Mouse (Mus musculus) erythroblast, embryonic 14.5 days (primary cell): ENCODE data around the gene Unc45a. TPM values are rescaled to one million over a fixed set of nuclear protein-coding genes. Genes with fewer than 3 reads are reported as not detected.

Experiments
- H3K27me3 ChIP-seq: 2 replicates; pipeline ENCODE4 v1.6.1; 2012; ENCODE audit warnings: inconsistent platforms; ENCODE audit not compliant: control insufficient read depth
- H3K36me3 ChIP-seq: 2 replicates; pipeline ENCODE4 v1.6.1; 2012; ENCODE audit warnings: mild to moderate bottlenecking, inconsistent platforms; ENCODE audit not compliant: control insufficient read depth
- H3K4me1 ChIP-seq: 2 replicates; pipeline ENCODE4 v1.6.1; 2012; ENCODE audit warnings: inconsistent platforms; ENCODE audit not compliant: control insufficient read depth
- H3K4me3 ChIP-seq: replicated peaks from 2 replicates; pipeline ENCODE3; 2012; ENCODE audit warnings: moderate library complexity, mild to moderate bottlenecking, inconsistent platforms
- H3K9me3 ChIP-seq: 2 replicates; pipeline ENCODE4 v1.6.1; 2012; ENCODE audit warnings: low read length, inconsistent platforms, mixed read lengths; ENCODE audit not compliant: control insufficient read depth
- GATA1 ChIP-seq: IDR thresholded peaks from 2 replicates; pipeline ENCODE4 v1.6.1; 2012; ENCODE audit warnings: low read length, inconsistent platforms, mixed read lengths
- TAL1 ChIP-seq: IDR thresholded peaks from 3 replicates; pipeline ENCODE4 v1.6.1; 2012; ENCODE audit warnings: low read length, inconsistent platforms, mixed read lengths
- polyA plus RNA-seq: library from polyadenylated mRNA; stranded (reverse); fragments of >175 nt; gene quantifications from 2 replicates; pipeline ENCODE4 v1.2.3, GENCODE M21; 2012

Gene Unc45a
- polyA plus RNA-seq, 1 experiment: 2.7 TPM

GRCm38 (mm10) chr7:80324043-80324815, 16.6 kb downstream of the Unc45a start, which contains the start of gene Rccd1:
Rccd1 (minus strand) TSS chr7:80324454.
- no peaks in the 10 kb centered on the region for H3K27me3 ChIP-seq
- H3K36me3 ChIP-seq: peaks cover 61% of the 10 kb centered on the region
- H3K4me3 ChIP-seq: peak within 1 kb of the TSS; percentile 69
- H3K4me1 ChIP-seq: peaks cover 30% of the 10 kb centered on the region
- no peaks in the 10 kb centered on the region for H3K9me3 ChIP-seq
- TF ChIP-seq TAL1 (no peak), GATA1 (no peak)

GRCm38 (mm10) chr7:80323336-80323735, 17.5 kb downstream of the Unc45a start:
- no peaks in the 10 kb centered on the region for H3K9me3 ChIP-seq
- no peak for TF ChIP-seq GATA1
- TF ChIP-seq TAL1: no peak
- peak overlapping the region; percentile 69 for H3K4me3 ChIP-seq
- H3K27me3 ChIP-seq: no peaks in the 10 kb centered on the region
- peaks cover 63% of the 10 kb centered on the region for H3K36me3 ChIP-seq
- peaks cover 30% of the 10 kb centered on the region for H3K4me1 ChIP-seq

GRCm38 (mm10) chr7:80319846-80320496, 20.8 kb downstream of the Unc45a start:
- Histone ChIP-seq H3K27me3 (no peaks in the 10 kb centered on the region), H3K4me1 (peaks cover 22% of the 10 kb centered on the region), H3K9me3 (no peaks in the 10 kb centered on the region), H3K36me3 (peaks cover 58% of the 10 kb centered on the region), H3K4me3 (no peak overlapping the region)
- TF ChIP-seq GATA1: no peak
- TF ChIP-seq TAL1: no peak

DNA sequence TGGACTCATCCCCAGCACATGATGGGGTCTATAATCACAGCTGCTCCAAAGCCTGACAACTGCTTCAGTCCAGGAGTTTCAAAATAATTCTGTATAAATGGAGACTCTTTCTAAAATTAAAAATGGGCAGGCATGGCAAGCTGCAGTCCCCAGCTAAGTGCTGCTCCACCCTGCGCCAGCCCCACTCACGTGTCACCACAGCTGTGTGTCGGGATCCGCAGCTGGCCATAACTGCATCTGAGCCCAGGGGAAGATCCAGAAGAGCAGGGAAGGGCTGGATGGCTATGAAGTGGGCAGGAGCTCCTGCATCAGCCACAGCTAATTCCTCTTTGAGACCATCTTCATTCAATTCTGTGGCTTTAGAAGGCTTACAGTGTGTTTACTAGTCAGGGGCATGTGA, 22.1 kb downstream of the Unc45a start:
- no peaks in the 10 kb centered on the region for H3K27me3 ChIP-seq
- H3K9me3 ChIP-seq: no peaks in the 10 kb centered on the region
- H3K4me3 ChIP-seq: no peak overlapping the region
- H3K36me3 ChIP-seq: peaks cover 70% of the 10 kb centered on the region
- peaks cover 16% of the 10 kb centered on the region for H3K4me1 ChIP-seq
- TF ChIP-seq GATA1: no peak
- TF ChIP-seq TAL1: no peak

DNA sequence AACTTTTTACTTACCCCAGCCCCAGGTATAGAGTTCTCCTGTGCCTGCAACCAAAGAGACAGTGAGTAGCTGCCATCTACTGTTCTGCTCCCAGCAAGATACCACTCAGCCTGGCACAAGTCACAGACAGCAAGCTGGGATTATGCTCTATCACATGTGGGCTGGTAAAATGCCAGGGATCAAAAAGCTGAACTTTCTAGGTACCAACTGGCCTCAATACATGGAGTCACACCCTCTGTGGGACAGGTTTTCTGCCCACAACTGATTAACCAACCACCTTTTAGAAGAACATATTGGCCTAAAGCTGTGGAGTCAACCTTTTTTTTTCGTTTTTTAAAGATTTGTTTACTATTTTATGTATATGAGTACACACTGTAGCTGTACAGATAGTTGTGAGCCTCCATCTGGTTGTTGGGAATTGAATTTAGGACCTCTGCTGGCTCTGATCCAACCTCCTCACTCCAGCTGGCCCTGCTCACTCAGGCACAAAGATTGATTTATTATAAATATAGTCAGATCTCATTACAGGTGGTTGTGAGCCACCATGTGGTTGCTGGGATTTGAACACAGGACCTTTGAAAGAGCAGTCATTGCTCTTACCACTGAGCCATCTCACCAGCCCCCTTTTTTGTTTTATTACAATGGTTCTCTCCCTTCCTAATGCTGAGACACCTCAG, 23.2 kb downstream of the Unc45a start:
- TF ChIP-seq TAL1: no peak
- no peak for TF ChIP-seq GATA1
- H3K9me3 ChIP-seq: no peaks in the 10 kb centered on the region
- H3K4me3 ChIP-seq: no peak overlapping the region
- peaks cover 7% of the 10 kb centered on the region for H3K4me1 ChIP-seq
- H3K27me3 ChIP-seq: no peaks in the 10 kb centered on the region
- H3K36me3 ChIP-seq: peaks cover 81% of the 10 kb centered on the region

GRCm38 (mm10) chr7:80315733-80316132, 25.1 kb downstream of the Unc45a start:
- H3K27me3 ChIP-seq: no peaks in the 10 kb centered on the region
- TF ChIP-seq GATA1 (no peak), TAL1 (no peak)
- peaks cover 2% of the 10 kb centered on the region for H3K4me1 ChIP-seq
- H3K9me3 ChIP-seq: no peaks in the 10 kb centered on the region
- H3K36me3 ChIP-seq: peaks cover 93% of the 10 kb centered on the region
- no peak overlapping the region for H3K4me3 ChIP-seq

DNA sequence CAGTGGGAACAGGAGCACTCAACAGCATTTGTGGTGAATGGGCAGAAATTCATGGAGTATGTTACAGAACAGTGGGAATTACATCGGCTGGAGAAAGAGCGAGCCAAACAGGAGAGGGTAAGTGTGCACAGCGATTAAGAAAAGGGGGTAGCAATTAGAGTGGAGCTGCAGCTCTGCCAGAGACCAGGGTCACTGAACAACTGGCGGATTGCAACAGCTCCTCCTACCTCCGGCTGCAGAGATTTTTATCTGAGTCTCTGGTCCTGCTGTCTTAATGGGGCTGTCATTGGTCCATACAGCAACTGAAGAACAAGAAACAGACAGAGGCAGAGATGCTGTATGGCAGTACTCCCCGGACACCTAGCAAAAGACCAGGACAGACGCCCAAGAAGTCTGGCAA, 30.0 kb downstream of the Unc45a start:
- H3K36me3 ChIP-seq: peaks cover 100% of the 10 kb centered on the region

GRCm38 (mm10) chr7:80307766-80308165, 33.0 kb downstream of the Unc45a start:
- Histone ChIP-seq H3K36me3 (peaks cover 100% of the 10 kb centered on the region), H3K27me3 (no peaks in the 10 kb centered on the region), H3K9me3 (no peaks in the 10 kb centered on the region), H3K4me1 (peaks cover 3% of the 10 kb centered on the region), H3K4me3 (no peak overlapping the region)
- TF ChIP-seq TAL1 (no peak), GATA1 (no peak)

More for the DNA sequence above, 30.0 kb downstream of the Unc45a start:
- Histone ChIP-seq H3K27me3 (no peaks in the 10 kb centered on the region), H3K4me3 (no peak overlapping the region), H3K4me1 (peaks cover 2% of the 10 kb centered on the region), H3K9me3 (no peaks in the 10 kb centered on the region)
- TF ChIP-seq GATA1: no peak
- no peak for TF ChIP-seq TAL1

DNA sequence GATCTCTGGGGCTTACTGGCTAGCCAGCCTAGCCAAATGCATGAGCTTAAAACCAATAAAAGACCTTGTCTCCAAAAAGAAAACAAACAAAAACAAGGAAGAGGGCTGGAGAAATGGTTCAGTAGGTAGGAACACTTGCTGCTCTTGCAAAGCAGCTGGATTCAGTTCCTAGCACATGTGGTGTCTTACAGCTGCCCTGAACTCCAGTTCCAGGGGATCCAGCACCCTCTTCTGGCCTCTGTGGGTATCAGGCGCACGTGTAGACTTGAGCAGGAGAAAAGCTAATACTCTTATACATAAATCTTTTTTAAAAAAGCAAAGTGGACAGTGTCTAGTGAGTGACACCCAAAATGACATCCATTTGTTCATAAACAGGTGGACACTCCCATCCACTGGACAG, 39.3 kb downstream of the Unc45a start:
- no peak for TF ChIP-seq TAL1
- TF ChIP-seq GATA1: no peak
- no peaks in the 10 kb centered on the region for H3K27me3 ChIP-seq
- no peak overlapping the region for H3K4me3 ChIP-seq
- no peaks in the 10 kb centered on the region for H3K9me3 ChIP-seq
- H3K4me1 ChIP-seq: peaks cover 32% of the 10 kb centered on the region
- peaks cover 100% of the 10 kb centered on the region for H3K36me3 ChIP-seq
